Mouse (Mus musculus) intestine, postnatal 0 days (tissue): ENCODE data around the gene Cnnm4. TPM values are rescaled to one million over a fixed set of nuclear protein-coding genes. Genes with fewer than 3 reads are reported as not detected.

Experiments
- ATAC-seq: fragments of 200-750 bp; cut with Nextera tagmentation; 2 replicates; pipeline ENCODE4 v1.8.0; 2017; ENCODE audit warnings: mild to moderate bottlenecking, moderate TSS enrichment, moderate library complexity
- H3K27ac ChIP-seq: fragments of 300-500 bp; sonication (generic); 2 replicates; pipeline ENCODE4 v1.5.1; 2014; ENCODE audit warnings: mild to moderate bottlenecking, low read depth, low read length, moderate library complexity
- H3K27me3 ChIP-seq: fragments of 300-500 bp; sonication (generic); replicated peaks from 2 replicates; pipeline ENCODE4 v1.6.1; 2014; ENCODE audit warnings: low read length, mixed read lengths; ENCODE audit not compliant: control insufficient read depth, insufficient read depth
- H3K36me3 ChIP-seq: fragments of 300-500 bp; sonication (generic); 2 replicates; pipeline ENCODE4 v1.6.1; 2014; ENCODE audit warnings: mild to moderate bottlenecking, moderate library complexity; ENCODE audit not compliant: control insufficient read depth, insufficient read depth
- H3K4me1 ChIP-seq: fragments of 300-500 bp; sonication (generic); replicated peaks from 2 replicates; pipeline ENCODE4 v1.6.1; 2014; ENCODE audit warnings: antibody characterized with exemption, low read length, mixed read lengths; ENCODE audit not compliant: control insufficient read depth, insufficient read depth
- H3K4me2 ChIP-seq: fragments of 300-500 bp; sonication (generic); replicated peaks from 2 replicates; pipeline ENCODE4 v1.6.1; 2014; ENCODE audit warnings: low read depth, mild to moderate bottlenecking, moderate library complexity
- H3K4me3 ChIP-seq: fragments of 300-500 bp; sonication (generic); 2 replicates; pipeline ENCODE4 v1.5.1; 2014; ENCODE audit warnings: low read depth, low read length
- H3K9ac ChIP-seq: fragments of 300-500 bp; sonication (generic); 2 replicates; pipeline ENCODE4 v1.6.1; 2014; ENCODE audit warnings: mild to moderate bottlenecking, low read depth, low read length
- H3K9me3 ChIP-seq: fragments of 300-500 bp; sonication (generic); 2 replicates; pipeline ENCODE4 v1.6.1; 2016; ENCODE audit warnings: mixed run types; ENCODE audit not compliant: control insufficient read depth
- CTCF ChIP-seq: sonication (generic); IDR thresholded peaks from 2 replicates; pipeline ENCODE4 v1.5.1; 2016; ENCODE audit warnings: low read depth, mild to moderate bottlenecking, control low read depth, antibody characterized with exemption, moderate library complexity
- WGBS: fragments of 180-500 bp; shearing (Covaris S2); extraction: QIAGEN DNeasy Blood & Tissue Kit; methylation state at CpG from one replicate; pipeline ENCODE4 v1.1.7; 2014; 5-methylcytosine and 5-hydroxymethylcytosine counted together
- polyA plus RNA-seq: library from polyadenylated mRNA; unstranded; fragments of >200 nt; fragmentation: Nextera tagmentation; extraction: Ambion mirVana; gene quantifications from 2 replicates; pipeline ENCODE4 v1.2.1, GENCODE M21; 2015

Gene Cnnm4
- polyA plus RNA-seq, 1 experiment from 2014 or later = 18.4 TPM

DNA sequence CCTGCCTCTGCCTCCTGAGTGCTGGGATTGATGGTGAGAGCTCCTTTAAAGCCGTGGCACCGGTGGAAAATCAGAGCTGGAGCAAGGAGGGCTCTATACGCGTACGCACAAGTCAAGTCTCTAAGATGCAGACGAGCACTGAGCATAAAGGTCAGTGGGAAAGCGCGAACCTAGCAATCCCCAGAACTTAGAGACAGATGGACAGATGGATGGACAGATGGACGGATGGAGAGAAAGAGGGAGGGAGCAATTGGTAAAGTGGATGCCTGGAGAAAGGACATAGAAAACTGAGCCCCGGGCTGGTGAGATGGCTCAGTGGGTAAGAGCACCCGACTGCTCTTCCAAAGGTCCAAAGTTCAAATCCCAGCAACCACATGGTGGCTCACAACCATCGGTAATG, 69.4 kb downstream of the Cnnm4 start:
- TF ChIP-seq CTCF = no peak
- Histone ChIP-seq H3K9me3 (no peaks in the 10 kb centered on the region), H3K9ac (no peak overlapping the region), H3K4me3 (no peak overlapping the region), H3K27ac (no peak overlapping the region), H3K27me3 (no peaks in the 10 kb centered on the region), H3K4me1 (no peaks in the 10 kb centered on the region), H3K36me3 (peaks cover 46% of the 10 kb centered on the region), H3K4me2 (no peak overlapping the region)
- ATAC-seq = no peak
- WGBS = 90% methylated on average over 12 of the region's 12 CpGs

- H3K4me1 ChIP-seq = no peaks in the 10 kb centered on the region
- H3K4me3 ChIP-seq = no peak overlapping the region
- no peak for TF ChIP-seq CTCF
- peaks cover 43% of the 10 kb centered on the region for H3K36me3 ChIP-seq
- no peak overlapping the region for H3K9ac ChIP-seq
- no peak overlapping the region for H3K4me2 ChIP-seq
- no peak overlapping the region; the same call in 1 of the 2 replicates for H3K27ac ChIP-seq
- H3K27me3 ChIP-seq = no peaks in the 10 kb centered on the region
- ATAC-seq = no peak
- WGBS = 97% methylated on average over 16 of the region's 16 CpGs
- H3K9me3 ChIP-seq = no peaks in the 10 kb centered on the region
Observed at GRCm38 (mm10) chr1:36541844-36542243, 70.4 kb downstream of the Cnnm4 start.

DNA sequence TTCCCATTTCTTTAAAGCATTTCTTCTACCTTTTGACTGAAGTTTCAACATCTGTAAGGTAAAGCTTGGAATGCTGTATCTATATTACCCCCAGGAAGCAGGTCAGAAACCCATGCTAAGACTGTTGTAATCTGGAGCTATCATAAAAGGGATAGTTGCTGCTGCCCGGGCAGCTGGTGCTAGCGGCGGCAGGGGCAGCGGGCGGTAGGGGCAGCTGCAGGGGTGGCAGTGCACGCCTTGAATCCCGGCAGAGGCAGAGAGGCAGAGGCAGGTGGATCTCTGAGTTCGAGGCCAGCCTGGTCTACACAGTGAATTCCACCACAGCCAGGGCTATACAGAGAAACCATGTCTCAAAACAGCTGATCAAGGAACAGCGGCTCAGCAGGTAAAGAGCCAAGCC, 71.5 kb downstream of the Cnnm4 start:
- Histone ChIP-seq H3K9me3 (no peaks in the 10 kb centered on the region), H3K9ac (no peak overlapping the region), H3K27me3 (no peaks in the 10 kb centered on the region), H3K4me3 (no peak overlapping the region), H3K4me2 (no peak overlapping the region), H3K36me3 (peaks cover 43% of the 10 kb centered on the region), H3K27ac (no peak overlapping the region), H3K4me1 (no peaks in the 10 kb centered on the region)
- WGBS = 78% methylated on average over 9 of the region's 9 CpGs
- no peak for ATAC-seq
- no peak for TF ChIP-seq CTCF

DNA sequence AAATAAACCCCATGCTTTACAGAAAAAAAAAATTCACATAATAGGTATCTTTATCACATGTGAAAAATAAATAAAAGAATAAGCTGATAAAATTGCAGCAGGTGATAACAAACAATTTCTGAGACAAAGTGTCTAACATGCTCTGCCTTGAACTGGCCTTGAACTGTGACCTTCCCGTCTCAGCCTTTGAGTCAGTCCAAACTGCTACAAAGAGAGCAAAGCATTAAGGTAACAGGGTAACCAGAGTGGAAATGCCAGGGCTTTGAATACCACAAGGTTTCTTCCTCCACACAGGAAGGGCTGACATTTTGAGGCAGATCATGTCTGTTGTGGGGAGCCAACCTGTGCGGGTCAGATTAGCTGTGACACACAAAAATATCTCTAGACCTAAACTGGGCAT, 74.0 kb downstream of the Cnnm4 start:
- Histone ChIP-seq H3K27me3 (no peaks in the 10 kb centered on the region), H3K4me2 (no peak overlapping the region), H3K36me3 (peaks cover 51% of the 10 kb centered on the region), H3K4me1 (no peaks in the 10 kb centered on the region), H3K4me3 (no peak overlapping the region), H3K27ac (no peak overlapping the region), H3K9ac (no peak overlapping the region), H3K9me3 (no peaks in the 10 kb centered on the region)
- no peak for ATAC-seq
- TF ChIP-seq CTCF = no peak
- 73% methylated on average over 2 of the region's 2 CpGs for WGBS

- Histone ChIP-seq H3K9me3 (no peaks in the 10 kb centered on the region), H3K4me1 (no peaks in the 10 kb centered on the region), H3K4me2 (peak overlapping the region; percentile 75), H3K9ac (peak overlapping the region; percentile 64), H3K4me3 (peak overlapping the region; percentile 64), H3K36me3 (peaks cover 52% of the 10 kb centered on the region), H3K27me3 (no peaks in the 10 kb centered on the region), H3K27ac (no peak overlapping the region)
- 66% methylated on average over 19 of the region's 19 CpGs for WGBS
- no peak for ATAC-seq
- TF ChIP-seq CTCF = peak; percentile 40
Observed at GRCm38 (mm10) chr1:36545845-36546600, 74.6 kb downstream of the Cnnm4 start.

- Histone ChIP-seq H3K4me3 (peak within 1 kb of the TSS; percentile 64), H3K27ac (peak within 1 kb of the TSS; percentile 52; the same call in 1 of the 2 replicates), H3K4me1 (no peaks in the 10 kb centered on the region), H3K4me2 (peak within 1 kb of the TSS; percentile 75), H3K36me3 (peaks cover 51% of the 10 kb centered on the region), H3K9me3 (no peaks in the 10 kb centered on the region), H3K9ac (peak within 1 kb of the TSS; percentile 64), H3K27me3 (no peaks in the 10 kb centered on the region)
- under 1% methylated on average over 43 of the region's 43 CpGs for WGBS
- peak; percentile 99 for ATAC-seq
- peak; percentile 100 for TF ChIP-seq CTCF
Observed at GRCm38 (mm10) chr1:36546888-36547471, 75.6 kb downstream of the Cnnm4 start, which contains the start of gene Ankrd39. Ankrd39 (minus strand) TSS chr1:36547445.
